Mouse (Mus musculus): ENCODE results near the gene Tnfaip8l1. TPM values are rescaled to one million over a fixed set of nuclear protein-coding genes. Genes with fewer than 3 reads are reported as not detected.
A peak's percentile ranks its signal among the peaks of the same experiment; 100 is the strongest.

Tnfaip8l1 gene
- polyA plus RNA-seq, 1 experiment from 2014 or later, result 6.5 TPM

DNA sequence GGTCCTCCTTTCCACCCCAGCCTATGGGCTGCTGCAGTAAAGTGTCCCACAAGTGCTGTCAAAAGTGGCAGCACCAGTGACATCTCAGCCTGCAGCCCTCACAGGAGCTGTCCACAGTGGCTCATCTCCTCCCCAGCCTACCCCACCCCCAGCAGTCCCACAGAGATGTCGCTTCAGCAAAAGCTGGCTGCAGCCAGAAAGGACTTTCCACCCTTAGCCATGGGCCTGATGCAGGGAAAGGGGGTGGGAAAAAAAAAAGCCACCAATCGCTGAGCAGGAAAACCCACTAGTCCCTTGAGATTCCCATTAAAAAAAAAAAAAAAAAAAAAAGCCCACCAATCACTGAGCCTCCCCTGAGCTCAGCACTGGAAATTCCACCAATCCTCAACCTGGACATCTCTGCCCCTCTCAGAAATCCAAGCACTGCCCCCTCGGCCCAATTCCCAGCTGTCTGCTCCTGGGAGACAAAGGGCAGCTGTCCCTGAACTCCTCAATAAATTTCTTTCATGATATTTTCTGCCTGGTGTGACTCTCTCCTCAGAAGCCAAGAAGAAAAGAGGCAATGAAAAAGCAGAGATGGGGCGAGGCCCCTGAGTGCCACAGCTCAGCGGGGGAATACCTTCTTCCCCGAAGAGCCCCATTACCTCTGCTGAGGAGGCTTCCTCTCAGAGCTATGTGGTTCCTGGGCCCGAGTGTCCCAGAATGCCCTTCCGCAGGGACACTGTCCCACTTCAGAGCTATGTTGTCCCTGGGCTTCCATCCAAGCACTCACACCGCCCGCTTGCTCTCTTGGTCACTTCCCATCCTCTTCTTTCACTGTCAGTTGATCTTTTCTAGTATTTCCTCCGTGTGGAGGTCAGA, 23.2 kb downstream of the Tnfaip8l1 start:
- Histone ChIP-seq H3K9me3 (no peaks in the 10 kb centered on the region), H3K4me1 (peaks cover 30% of the 10 kb centered on the region), H3K36me3 (peaks cover 61% of the 10 kb centered on the region), H3K27ac (replicated peaks) (peak overlapping the region; percentile 84), H3K4me3 (0 out of 2 replicates have a peak overlapping the region, but pooled peaks have one; percentile 4), H3K4me2 (peak overlapping the region; percentile 95), H3K9ac (peak overlapping the region; percentile 93), H3K27me3 (replicated peaks) (no peaks in the 10 kb centered on the region)
- ATAC-seq (ENCODE audit: extremely low read depth, insufficient number of reproducible peaks, low FRiP score, low TSS enrichment), result no peak
- 40% methylated on average over 11 of the region's 11 CpGs for WGBS

GRCm38 (mm10) chr17:56191266-56191665, 29.0 kb downstream of the Tnfaip8l1 start:
- Histone ChIP-seq H3K27ac (replicated peaks) (no peak overlapping the region), H3K9ac (no peak overlapping the region), H3K27me3 (replicated peaks) (no peaks in the 10 kb centered on the region), H3K4me3 (no peak overlapping the region), H3K4me1 (peaks cover 2% of the 10 kb centered on the region), H3K36me3 (peaks cover 96% of the 10 kb centered on the region), H3K4me2 (no peak overlapping the region), H3K9me3 (no peaks in the 10 kb centered on the region)
- no peak for ATAC-seq (ENCODE audit: extremely low read depth, insufficient number of reproducible peaks, low FRiP score, low TSS enrichment)
- WGBS, result 81% methylated on average over 6 of the region's 6 CpGs

GRCm38 (mm10) chr17:56194357-56194756, 32.1 kb downstream of the Tnfaip8l1 start:
- peaks cover 100% of the 10 kb centered on the region for H3K36me3 ChIP-seq
- H3K4me3 ChIP-seq, result no peak overlapping the region
- H3K9me3 ChIP-seq, result no peaks in the 10 kb centered on the region
- no peak overlapping the region for H3K4me2 ChIP-seq
- H3K9ac ChIP-seq, result no peak overlapping the region
- H3K4me1 ChIP-seq, result no peaks in the 10 kb centered on the region
- no peak for ATAC-seq (ENCODE audit: extremely low read depth, insufficient number of reproducible peaks, low FRiP score, low TSS enrichment)
- no peak overlapping the region for H3K27ac ChIP-seq (replicated peaks)
- 82% methylated on average over 12 of the region's 12 CpGs for WGBS
- H3K27me3 ChIP-seq (replicated peaks), result no peaks in the 10 kb centered on the region

GRCm38 (mm10) chr17:56194765-56195164, 32.5 kb downstream of the Tnfaip8l1 start:
- no peaks in the 10 kb centered on the region for H3K27me3 ChIP-seq (replicated peaks)
- no peak overlapping the region for H3K27ac ChIP-seq (replicated peaks)
- no peaks in the 10 kb centered on the region for H3K9me3 ChIP-seq
- H3K4me3 ChIP-seq, result no peak overlapping the region
- H3K4me1 ChIP-seq, result no peaks in the 10 kb centered on the region
- no peak overlapping the region for H3K4me2 ChIP-seq
- peaks cover 100% of the 10 kb centered on the region for H3K36me3 ChIP-seq
- H3K9ac ChIP-seq, result no peak overlapping the region
- no peak for ATAC-seq (ENCODE audit: extremely low read depth, insufficient number of reproducible peaks, low FRiP score, low TSS enrichment)
- WGBS, result 89% methylated on average over 13 of the region's 13 CpGs

DNA sequence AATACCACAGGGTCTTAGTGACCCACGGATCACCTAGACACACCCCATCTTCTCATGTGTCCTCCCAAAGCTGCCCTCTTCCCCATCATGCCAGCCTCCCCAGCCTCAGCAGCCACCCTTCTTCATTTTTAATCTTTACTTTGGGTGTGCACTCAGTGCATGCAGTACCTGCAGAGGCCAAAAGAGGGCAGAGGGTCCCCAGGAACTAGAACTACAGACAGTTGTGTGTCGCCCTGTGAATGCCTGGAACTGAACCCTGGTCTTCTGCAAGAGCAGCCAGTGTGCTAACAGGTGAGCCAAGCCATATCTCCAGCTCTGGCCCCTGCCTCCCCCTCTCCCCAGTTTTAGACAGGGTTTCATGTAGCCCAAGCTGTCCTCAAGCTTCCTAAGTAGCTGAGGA, 34.6 kb downstream of the Tnfaip8l1 start:
- no peak for ATAC-seq (ENCODE audit: extremely low read depth, insufficient number of reproducible peaks, low FRiP score, low TSS enrichment)
- H3K36me3 ChIP-seq, result peaks cover 96% of the 10 kb centered on the region
- 75% methylated on average over 2 of the region's 2 CpGs for WGBS

DNA sequence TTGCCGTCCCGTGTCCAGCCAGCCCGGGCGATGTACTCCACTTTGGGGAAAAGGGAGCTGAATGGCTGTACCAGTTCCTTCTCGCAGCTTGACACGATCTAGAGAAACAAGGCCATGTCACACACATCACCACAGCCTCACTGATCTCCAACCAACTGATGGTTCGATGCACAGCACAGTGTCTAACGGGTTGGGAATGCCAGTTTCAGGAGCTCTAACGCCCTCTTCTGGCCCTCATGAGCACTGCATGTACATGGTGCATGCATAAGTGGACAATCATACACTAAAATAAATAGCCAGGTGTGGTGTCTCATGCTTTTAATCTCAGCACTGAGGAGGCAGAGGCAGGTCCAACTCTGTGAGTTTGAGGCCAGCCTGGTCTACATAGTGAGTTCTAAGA, 38.3 kb downstream of the Tnfaip8l1 start:
- H3K4me1 ChIP-seq, result no peaks in the 10 kb centered on the region
- H3K27me3 ChIP-seq (replicated peaks), result no peaks in the 10 kb centered on the region
- H3K4me2 ChIP-seq, result no peak overlapping the region
- H3K9me3 ChIP-seq, result no peaks in the 10 kb centered on the region
- ATAC-seq (ENCODE audit: extremely low read depth, insufficient number of reproducible peaks, low FRiP score, low TSS enrichment), result no peak
- 84% methylated on average over 9 of the region's 9 CpGs for WGBS
- no peak overlapping the region for H3K9ac ChIP-seq
- H3K27ac ChIP-seq (replicated peaks), result no peak overlapping the region
- H3K4me3 ChIP-seq, result no peak overlapping the region
- peaks cover 96% of the 10 kb centered on the region for H3K36me3 ChIP-seq

More for the DNA sequence above, 34.6 kb downstream of the Tnfaip8l1 start:
- no peak overlapping the region for H3K4me2 ChIP-seq
- H3K4me1 ChIP-seq, result no peaks in the 10 kb centered on the region
- H3K9ac ChIP-seq, result no peak overlapping the region
- no peak overlapping the region for H3K27ac ChIP-seq (replicated peaks)
- H3K4me3 ChIP-seq, result no peak overlapping the region
- no peaks in the 10 kb centered on the region for H3K27me3 ChIP-seq (replicated peaks)
- H3K9me3 ChIP-seq, result no peaks in the 10 kb centered on the region

GRCm38 (mm10) chr17:56201642-56202041, 39.4 kb downstream of the Tnfaip8l1 start:
- no peak overlapping the region for H3K4me3 ChIP-seq
- 57% methylated on average over 3 of the region's 3 CpGs for WGBS
- no peak for ATAC-seq (ENCODE audit: extremely low read depth, insufficient number of reproducible peaks, low FRiP score, low TSS enrichment)
- no peak overlapping the region for H3K4me2 ChIP-seq
- no peak overlapping the region for H3K27ac ChIP-seq (replicated peaks)
- no peaks in the 10 kb centered on the region for H3K4me1 ChIP-seq
- peaks cover 96% of the 10 kb centered on the region for H3K36me3 ChIP-seq
- H3K9ac ChIP-seq, result no peak overlapping the region
- H3K9me3 ChIP-seq, result no peaks in the 10 kb centered on the region
- no peaks in the 10 kb centered on the region for H3K27me3 ChIP-seq (replicated peaks)

GRCm38 (mm10) chr17:56202476-56202875, 40.2 kb downstream of the Tnfaip8l1 start:
- H3K4me2 ChIP-seq, result no peak overlapping the region
- no peaks in the 10 kb centered on the region for H3K27me3 ChIP-seq (replicated peaks)
- peaks cover 96% of the 10 kb centered on the region for H3K36me3 ChIP-seq
- no peak overlapping the region for H3K4me3 ChIP-seq
- no peak overlapping the region for H3K27ac ChIP-seq (replicated peaks)
- H3K4me1 ChIP-seq, result no peaks in the 10 kb centered on the region
- ATAC-seq (ENCODE audit: extremely low read depth, insufficient number of reproducible peaks, low FRiP score, low TSS enrichment), result no peak
- no peak overlapping the region for H3K9ac ChIP-seq
- no peaks in the 10 kb centered on the region for H3K9me3 ChIP-seq
- WGBS, result 90% methylated on average over 8 of the region's 8 CpGs

DNA sequence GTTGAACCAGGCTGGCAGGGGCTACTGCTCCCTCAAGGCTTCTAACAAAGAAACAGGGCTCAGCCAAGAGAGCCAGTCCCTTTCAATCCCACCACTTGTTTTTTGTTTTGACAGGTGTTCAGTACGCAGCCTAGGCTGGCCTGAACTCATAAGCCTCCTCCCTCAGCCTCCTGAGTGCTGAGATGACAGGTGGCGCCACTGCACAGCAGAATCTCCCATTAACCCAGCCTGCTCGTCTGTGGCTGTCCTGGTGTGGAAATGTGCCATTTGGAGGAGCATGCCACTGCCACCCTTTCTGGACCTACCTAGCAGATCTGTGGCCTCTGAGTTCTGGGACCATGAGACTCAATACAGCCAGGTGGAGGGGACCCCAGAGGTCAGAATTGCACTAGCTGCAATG, 41.5 kb downstream of the Tnfaip8l1 start:
- Histone ChIP-seq H3K27ac (replicated peaks) (no peak overlapping the region), H3K9me3 (no peaks in the 10 kb centered on the region), H3K36me3 (peaks cover 96% of the 10 kb centered on the region), H3K9ac (no peak overlapping the region), H3K27me3 (replicated peaks) (no peaks in the 10 kb centered on the region), H3K4me1 (no peaks in the 10 kb centered on the region), H3K4me3 (no peak overlapping the region), H3K4me2 (no peak overlapping the region)
- WGBS, result 58% methylated on average over 3 of the region's 3 CpGs
- no peak for ATAC-seq (ENCODE audit: extremely low read depth, insufficient number of reproducible peaks, low FRiP score, low TSS enrichment)

- Histone ChIP-seq H3K4me1 (no peaks in the 10 kb centered on the region), H3K27ac (replicated peaks) (no peak overlapping the region)
- ATAC-seq (ENCODE audit: extremely low read depth, insufficient number of reproducible peaks, low FRiP score, low TSS enrichment), result no peak
Measured at GRCm38 (mm10) chr17:56206276-56206884, 44.1 kb downstream of the Tnfaip8l1 start.

GRCm38 (mm10) chr17:56206986-56207674, 44.9 kb downstream of the Tnfaip8l1 start:
- no peaks in the 10 kb centered on the region for H3K9me3 ChIP-seq
- no peaks in the 10 kb centered on the region for H3K4me1 ChIP-seq
- H3K9ac ChIP-seq, result no peak overlapping the region
- WGBS, result 79% methylated on average over 6 of the region's 6 CpGs
- no peak overlapping the region for H3K4me2 ChIP-seq
- H3K4me3 ChIP-seq, result no peak overlapping the region
- no peaks in the 10 kb centered on the region for H3K27me3 ChIP-seq (replicated peaks)
- no peak overlapping the region for H3K27ac ChIP-seq (replicated peaks)
- ATAC-seq (ENCODE audit: extremely low read depth, insufficient number of reproducible peaks, low FRiP score, low TSS enrichment), result no peak
- peaks cover 100% of the 10 kb centered on the region for H3K36me3 ChIP-seq

More at GRCm38 (mm10) chr17:56206276-56206884, 44.1 kb downstream of the Tnfaip8l1 start:
- WGBS, result 72% methylated on average over 10 of the region's 10 CpGs
- Histone ChIP-seq H3K9ac (no peak overlapping the region), H3K27me3 (replicated peaks) (no peaks in the 10 kb centered on the region), H3K4me3 (no peak overlapping the region), H3K36me3 (peaks cover 100% of the 10 kb centered on the region), H3K4me2 (no peak overlapping the region), H3K9me3 (no peaks in the 10 kb centered on the region)

Data from heart, embryonic 13.5 days (tissue).